Mouse (Mus musculus): ENCODE data around the gene Prkn. TPM values are rescaled to one million over a fixed set of nuclear protein-coding genes. Genes with fewer than 3 reads are reported as not detected.

The Prkn gene
- polyA plus RNA-seq, 1 experiment from 2014 or later: 0.64 TPM

DNA sequence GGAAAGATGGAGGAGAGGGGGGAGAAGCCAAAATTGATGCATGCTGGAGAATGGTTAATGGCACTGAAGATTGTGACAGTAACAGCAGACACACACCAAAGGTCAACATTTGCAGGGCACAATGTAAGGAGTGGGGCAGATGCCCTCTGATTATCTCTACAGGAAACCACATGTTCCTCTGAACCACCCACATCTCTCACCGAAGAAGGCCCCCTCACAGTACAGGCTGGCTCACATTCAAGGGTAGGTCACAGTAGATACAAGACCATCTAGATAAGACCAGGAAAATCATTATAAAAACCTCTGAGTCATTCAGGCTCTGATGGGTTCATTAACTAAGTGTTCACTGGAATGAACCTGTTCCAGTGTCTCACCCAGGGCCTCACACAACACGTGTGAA lies 1005.3 kb downstream of the Prkn start:
- H3K27ac ChIP-seq: no peak overlapping the region
- no peak for ATAC-seq
- H3K27me3 ChIP-seq (replicated peaks): no peaks in the 10 kb centered on the region
- no peak overlapping the region for H3K4me2 ChIP-seq
- H3K9me3 ChIP-seq (replicated peaks): no peaks in the 10 kb centered on the region
- peaks cover 11% of the 10 kb centered on the region; the same call in 1 of the 2 replicates for H3K4me1 ChIP-seq
- H3K4me3 ChIP-seq: no peak overlapping the region
- H3K36me3 ChIP-seq: no peaks in the 10 kb centered on the region
- WGBS (ENCODE audit: insufficient replicate concordance): 18% methylated on average over 2 of the region's 2 CpGs
- no peak overlapping the region for H3K9ac ChIP-seq

DNA sequence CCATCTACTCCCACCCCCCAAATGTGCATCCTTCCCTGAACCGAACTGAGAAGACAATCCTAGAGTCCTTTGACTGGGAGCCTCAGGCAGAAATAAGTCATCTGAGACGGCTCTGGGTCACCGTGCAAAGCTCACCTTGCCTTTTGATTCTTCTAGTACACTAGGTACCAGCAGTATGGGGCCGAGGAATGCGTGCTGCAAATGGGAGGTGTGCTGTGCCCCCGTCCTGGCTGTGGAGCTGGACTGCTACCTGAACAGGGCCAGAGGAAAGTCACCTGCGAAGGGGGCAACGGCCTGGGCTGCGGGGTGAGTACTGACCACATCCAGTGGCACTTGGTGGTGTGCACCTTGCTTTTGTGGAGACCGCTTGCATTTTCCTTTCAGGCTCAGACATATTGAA lies 1014.4 kb downstream of the Prkn start:
- Histone ChIP-seq H3K27ac (no peak overlapping the region), H3K9me3 (replicated peaks) (no peaks in the 10 kb centered on the region), H3K4me2 (no peak overlapping the region), H3K9ac (no peak overlapping the region), H3K27me3 (replicated peaks) (0 out of 2 replicates have a peak, but pooled peaks cover 7% of the 10 kb centered on the region), H3K4me1 (no peaks in the 10 kb centered on the region), H3K4me3 (no peak overlapping the region), H3K36me3 (no peaks in the 10 kb centered on the region)
- 68% methylated on average over 10 of the region's 10 CpGs for WGBS (ENCODE audit: insufficient replicate concordance)
- ATAC-seq: no peak

DNA sequence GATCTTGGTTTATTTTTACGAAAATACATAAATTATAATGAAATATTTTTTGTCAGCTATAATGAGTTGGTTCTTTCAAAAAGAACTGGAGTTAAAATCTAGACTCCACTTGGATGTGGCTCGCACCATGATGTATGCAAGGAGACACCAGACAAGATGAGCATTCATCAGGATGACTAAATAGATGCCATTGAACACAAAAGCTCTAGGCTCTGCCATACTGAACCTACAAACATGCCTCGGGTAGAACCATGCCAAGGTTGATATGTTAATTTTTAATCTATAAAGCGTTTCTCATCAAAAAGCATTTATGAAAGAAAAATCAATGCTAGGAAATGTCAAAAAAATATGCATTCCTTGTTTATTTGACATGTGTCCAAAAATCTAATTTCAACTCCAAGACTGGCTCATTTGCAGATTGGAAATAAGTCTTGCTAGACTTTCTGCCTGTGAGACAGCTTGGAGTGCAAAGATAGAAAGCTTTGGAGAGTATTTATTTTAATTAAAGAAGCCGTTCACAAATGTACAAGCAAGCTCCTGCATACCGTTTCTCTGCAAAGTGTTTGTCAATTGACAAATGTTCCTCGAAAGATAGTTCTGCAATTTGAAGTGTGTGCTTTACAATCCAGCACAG lies 1018.7 kb downstream of the Prkn start:
- Histone ChIP-seq H3K36me3 (no peaks in the 10 kb centered on the region), H3K4me3 (no peak overlapping the region), H3K27me3 (replicated peaks) (0 out of 2 replicates have a peak, but pooled peaks cover 4% of the 10 kb centered on the region), H3K9me3 (replicated peaks) (no peaks in the 10 kb centered on the region), H3K27ac (no peak overlapping the region), H3K4me2 (no peak overlapping the region), H3K9ac (no peak overlapping the region), H3K4me1 (no peaks in the 10 kb centered on the region)
- no peak for ATAC-seq
- WGBS (ENCODE audit: insufficient replicate concordance): 62% methylated on average over 7 of the region's 7 CpGs

DNA sequence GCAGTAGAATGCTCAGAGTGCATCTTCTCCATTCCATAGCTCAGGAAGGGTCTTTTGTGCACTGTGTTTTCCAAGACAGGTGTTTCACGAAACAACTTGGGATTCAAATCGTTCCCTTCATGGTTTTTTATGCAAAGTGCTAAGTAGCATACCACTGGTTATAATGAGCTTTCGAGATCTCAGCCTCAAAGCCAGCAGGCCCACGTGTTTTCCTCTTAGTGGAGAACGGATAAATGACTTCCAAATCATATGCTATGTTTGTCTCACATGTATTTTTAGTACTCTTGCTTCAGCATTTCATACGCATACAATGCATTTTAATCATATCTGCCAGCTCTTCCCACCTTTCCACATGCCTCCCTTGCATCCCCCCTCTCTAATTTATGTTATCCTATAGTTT lies 1021.0 kb downstream of the Prkn start:
- no peaks in the 10 kb centered on the region for H3K27me3 ChIP-seq (replicated peaks)
- no peaks in the 10 kb centered on the region for H3K9me3 ChIP-seq (replicated peaks)
- no peak for ATAC-seq
- no peak overlapping the region for H3K9ac ChIP-seq
- H3K4me1 ChIP-seq: no peaks in the 10 kb centered on the region
- no peaks in the 10 kb centered on the region for H3K36me3 ChIP-seq
- no peak overlapping the region for H3K4me3 ChIP-seq
- 70% methylated on average over 6 of the region's 6 CpGs for WGBS (ENCODE audit: insufficient replicate concordance)
- no peak overlapping the region for H3K4me2 ChIP-seq
- no peak overlapping the region for H3K27ac ChIP-seq

DNA sequence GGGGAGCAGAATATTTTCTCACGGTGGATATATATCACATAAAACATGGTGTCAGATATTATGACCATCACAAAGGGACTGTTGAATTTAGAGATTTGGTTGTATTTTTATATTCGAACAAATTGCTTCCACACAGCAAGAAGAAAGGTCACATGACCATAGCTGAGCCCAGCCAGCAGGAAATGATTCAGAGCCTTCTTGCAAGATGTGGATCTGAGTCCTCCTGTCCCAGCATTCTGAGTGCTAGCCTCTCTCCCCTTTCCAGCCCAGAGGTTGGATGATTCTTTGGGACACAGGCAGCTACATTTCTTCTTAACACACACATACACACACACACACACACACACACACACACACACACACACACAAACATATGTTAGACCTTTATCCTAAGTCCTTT lies 1022.2 kb downstream of the Prkn start:
- Histone ChIP-seq H3K4me2 (no peak overlapping the region), H3K4me3 (no peak overlapping the region), H3K9ac (no peak overlapping the region), H3K4me1 (no peaks in the 10 kb centered on the region), H3K9me3 (replicated peaks) (no peaks in the 10 kb centered on the region), H3K27ac (no peak overlapping the region), H3K36me3 (no peaks in the 10 kb centered on the region), H3K27me3 (replicated peaks) (no peaks in the 10 kb centered on the region)
- ATAC-seq: no peak
- 63% methylated on average over 2 of the region's 2 CpGs for WGBS (ENCODE audit: insufficient replicate concordance)

DNA sequence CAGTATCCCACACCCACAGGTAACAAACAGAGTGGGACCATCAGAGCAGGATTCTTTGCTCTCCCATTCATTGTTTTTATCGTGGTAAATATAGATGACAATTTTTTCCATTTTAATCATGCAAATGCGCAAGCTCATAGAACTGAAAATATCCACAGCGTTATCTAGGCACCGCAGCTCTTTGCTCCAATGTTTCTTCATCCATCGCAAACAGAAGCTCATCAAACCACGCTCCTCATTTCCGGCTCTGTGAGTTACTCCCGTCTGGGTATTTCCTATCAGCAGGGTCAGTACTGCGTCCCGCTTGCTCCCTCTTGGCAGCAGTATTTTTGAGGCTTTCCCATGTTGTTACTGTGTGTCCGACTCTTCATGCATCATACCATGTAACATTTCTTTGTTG lies 1022.8 kb downstream of the Prkn start:
- no peaks in the 10 kb centered on the region for H3K4me1 ChIP-seq
- no peak for ATAC-seq
- H3K4me2 ChIP-seq: no peak overlapping the region
- H3K4me3 ChIP-seq: no peak overlapping the region
- no peaks in the 10 kb centered on the region for H3K9me3 ChIP-seq (replicated peaks)
- 71% methylated on average over 11 of the region's 11 CpGs for WGBS (ENCODE audit: insufficient replicate concordance)
- H3K27me3 ChIP-seq (replicated peaks): no peaks in the 10 kb centered on the region
- no peaks in the 10 kb centered on the region for H3K36me3 ChIP-seq
- H3K27ac ChIP-seq: no peak overlapping the region
- no peak overlapping the region for H3K9ac ChIP-seq

DNA sequence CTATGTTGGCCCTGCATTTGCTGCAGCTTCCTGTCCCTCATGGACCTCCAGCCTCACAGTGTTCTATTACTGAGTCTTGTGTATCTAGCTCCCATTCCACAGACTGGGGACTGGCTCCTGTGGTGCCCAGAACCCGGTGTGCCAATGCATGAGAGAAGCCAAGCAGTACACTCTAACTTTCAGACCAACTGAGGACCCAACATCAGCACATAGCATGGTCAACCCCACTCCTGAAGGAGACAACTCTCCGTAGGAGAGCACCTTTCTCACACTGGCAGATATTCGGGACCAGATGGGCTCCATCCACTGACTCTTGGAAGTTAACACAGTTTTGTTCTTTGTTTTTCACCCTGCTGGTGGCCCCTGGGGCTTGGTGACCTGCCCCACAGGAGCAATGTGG lies 1026.0 kb downstream of the Prkn start:
- H3K9ac ChIP-seq: no peak overlapping the region
- WGBS (ENCODE audit: insufficient replicate concordance): 59% methylated on average over 3 of the region's 3 CpGs
- H3K27me3 ChIP-seq (replicated peaks): no peaks in the 10 kb centered on the region
- H3K27ac ChIP-seq: no peak overlapping the region
- H3K36me3 ChIP-seq: no peaks in the 10 kb centered on the region
- no peaks in the 10 kb centered on the region for H3K4me1 ChIP-seq
- H3K9me3 ChIP-seq (replicated peaks): no peaks in the 10 kb centered on the region
- no peak for ATAC-seq
- no peak overlapping the region for H3K4me2 ChIP-seq
- no peak overlapping the region for H3K4me3 ChIP-seq

DNA sequence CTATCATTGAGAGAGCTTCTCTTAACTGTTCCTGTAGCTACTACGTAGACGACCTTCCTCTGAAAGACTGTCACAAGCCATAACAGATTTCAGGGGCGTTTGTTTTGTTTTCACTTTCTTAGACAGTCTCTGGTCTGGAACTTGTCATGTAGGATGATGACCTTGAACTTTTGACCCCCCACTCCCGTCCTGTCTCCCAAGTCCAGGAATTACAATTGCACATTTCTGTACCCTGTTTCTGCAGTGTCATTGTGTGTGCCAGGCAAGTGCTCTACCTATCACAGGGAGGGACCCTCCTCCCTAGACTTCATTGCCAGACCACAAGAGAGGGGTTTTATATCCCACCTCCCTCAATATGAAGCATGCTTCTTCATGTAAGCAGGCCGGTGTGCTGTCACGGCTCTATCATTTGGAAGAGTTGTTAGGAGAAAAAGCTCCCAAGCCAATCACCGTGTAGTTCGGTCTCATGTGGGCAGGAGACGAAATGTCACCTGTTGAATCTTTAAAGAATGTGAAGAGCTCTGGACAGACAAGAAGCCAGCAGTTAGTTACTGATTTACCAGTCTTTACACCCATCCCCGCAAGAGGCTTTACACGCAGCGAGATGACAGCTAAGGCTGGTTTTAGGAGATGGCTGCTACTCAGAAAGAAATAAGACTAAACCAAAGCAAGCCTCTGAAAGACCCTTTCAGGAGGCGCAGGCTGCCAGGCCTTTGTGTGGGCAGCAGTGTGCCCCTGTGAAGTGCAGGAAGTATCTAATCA lies 1027.3 kb downstream of the Prkn start:
- ATAC-seq: no peak
- Histone ChIP-seq H3K4me1 (no peaks in the 10 kb centered on the region), H3K27me3 (replicated peaks) (no peaks in the 10 kb centered on the region), H3K27ac (no peak overlapping the region), H3K9me3 (replicated peaks) (no peaks in the 10 kb centered on the region), H3K4me3 (no peak overlapping the region), H3K4me2 (no peak overlapping the region), H3K36me3 (no peaks in the 10 kb centered on the region), H3K9ac (no peak overlapping the region)
- 52% methylated on average over 13 of the region's 13 CpGs for WGBS (ENCODE audit: insufficient replicate concordance)

DNA sequence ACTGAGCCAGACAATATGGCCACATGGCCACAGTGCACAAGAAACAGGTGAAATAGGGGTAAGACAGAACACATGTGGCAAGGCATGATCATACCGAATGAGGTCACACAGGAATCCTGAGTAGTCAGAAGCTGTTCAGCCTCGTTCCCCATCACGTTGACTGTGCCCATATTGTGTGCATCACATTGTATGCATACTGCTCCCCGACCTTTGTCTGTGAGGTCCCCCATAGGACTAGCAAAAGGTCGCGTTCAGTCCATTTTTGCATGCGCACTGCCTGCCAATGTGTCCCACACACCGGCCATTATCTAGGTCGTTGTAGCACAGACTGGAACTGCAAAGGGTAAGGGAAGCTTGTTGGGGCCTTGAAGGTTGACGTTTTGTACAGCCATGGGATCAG lies 1030.4 kb downstream of the Prkn start:
- ATAC-seq: no peak
- no peaks in the 10 kb centered on the region for H3K36me3 ChIP-seq
- no peak overlapping the region for H3K4me3 ChIP-seq
- no peak overlapping the region for H3K27ac ChIP-seq
- H3K9ac ChIP-seq: no peak overlapping the region
- no peak overlapping the region for H3K4me2 ChIP-seq
- H3K4me1 ChIP-seq: no peaks in the 10 kb centered on the region
- 78% methylated on average over 10 of the region's 10 CpGs for whole genome bisulfite sequencing (ENCODE audit: insufficient replicate concordance)
- H3K9me3 ChIP-seq (replicated peaks): no peaks in the 10 kb centered on the region
- H3K27me3 ChIP-seq (replicated peaks): no peaks in the 10 kb centered on the region

DNA sequence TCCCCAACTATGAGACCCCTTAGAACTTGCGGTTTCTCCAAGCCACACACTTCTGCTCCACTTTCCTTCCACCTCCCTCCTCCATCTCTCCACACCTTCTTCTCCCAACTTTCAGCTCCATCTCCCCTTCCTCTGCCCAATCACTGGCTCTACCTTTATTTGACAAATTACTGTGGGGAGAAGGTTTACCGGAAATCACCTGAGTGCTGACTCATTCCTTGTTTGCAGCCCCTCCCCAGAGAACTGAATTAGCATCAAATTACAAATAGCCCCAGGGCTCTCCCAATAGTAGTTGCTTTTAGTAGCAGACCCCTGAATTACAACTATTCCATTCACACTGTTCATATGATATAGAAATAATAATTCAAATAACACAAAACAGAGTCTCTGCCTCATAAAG lies 1036.1 kb downstream of the Prkn start:
- H3K4me3 ChIP-seq: no peak overlapping the region
- H3K4me1 ChIP-seq: no peaks in the 10 kb centered on the region
- WGBS (ENCODE audit: insufficient replicate concordance): 66% methylated on average over 2 of the region's 2 CpGs
- H3K9ac ChIP-seq: no peak overlapping the region
- H3K4me2 ChIP-seq: no peak overlapping the region
- no peaks in the 10 kb centered on the region for H3K9me3 ChIP-seq (replicated peaks)
- no peak for ATAC-seq
- H3K27me3 ChIP-seq (replicated peaks): no peaks in the 10 kb centered on the region
- no peaks in the 10 kb centered on the region for H3K36me3 ChIP-seq
- H3K27ac ChIP-seq: no peak overlapping the region

DNA sequence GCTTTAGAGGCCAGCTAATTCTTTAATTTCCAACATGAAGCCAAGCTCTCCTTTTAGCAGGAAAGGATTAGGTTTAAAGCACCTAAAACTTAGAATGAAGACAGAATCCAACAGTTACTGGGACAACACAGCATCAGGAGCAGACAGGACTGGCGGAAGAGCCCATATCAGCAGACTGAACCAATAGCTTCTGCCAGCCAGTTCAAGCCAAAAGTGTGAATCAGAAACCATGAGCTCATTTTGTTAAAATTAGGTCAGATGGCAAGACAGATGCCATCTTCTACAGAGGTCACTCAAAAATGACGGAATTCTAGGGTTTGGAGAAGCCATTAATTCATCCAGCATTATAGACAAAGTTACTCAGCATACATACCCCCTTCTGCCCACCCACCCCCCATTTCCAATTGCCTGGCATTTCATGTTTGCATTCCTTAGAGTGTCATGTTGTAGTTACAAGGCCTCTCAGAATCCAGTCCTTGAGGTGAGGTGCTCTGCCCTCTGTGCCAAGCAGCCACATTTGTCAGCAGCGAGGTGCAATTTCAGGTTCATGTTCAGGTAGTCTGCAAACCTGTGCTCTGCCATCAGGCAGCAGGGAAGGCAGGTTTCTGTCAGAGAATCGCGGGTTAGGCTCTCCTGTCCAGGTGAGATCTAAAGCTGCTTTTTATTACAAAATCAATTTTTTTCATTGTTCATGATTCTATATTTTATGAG lies 1041.1 kb downstream of the Prkn start:
- H3K36me3 ChIP-seq: no peaks in the 10 kb centered on the region
- H3K9ac ChIP-seq: no peak overlapping the region
- whole genome bisulfite sequencing (ENCODE audit: insufficient replicate concordance): 60% methylated on average over 5 of the region's 5 CpGs
- no peaks in the 10 kb centered on the region for H3K4me1 ChIP-seq
- no peaks in the 10 kb centered on the region for H3K27me3 ChIP-seq (replicated peaks)
- H3K4me2 ChIP-seq: no peak overlapping the region
- no peaks in the 10 kb centered on the region for H3K9me3 ChIP-seq (replicated peaks)
- H3K27ac ChIP-seq: no peak overlapping the region
- H3K4me3 ChIP-seq: no peak overlapping the region
- no peak for ATAC-seq

DNA sequence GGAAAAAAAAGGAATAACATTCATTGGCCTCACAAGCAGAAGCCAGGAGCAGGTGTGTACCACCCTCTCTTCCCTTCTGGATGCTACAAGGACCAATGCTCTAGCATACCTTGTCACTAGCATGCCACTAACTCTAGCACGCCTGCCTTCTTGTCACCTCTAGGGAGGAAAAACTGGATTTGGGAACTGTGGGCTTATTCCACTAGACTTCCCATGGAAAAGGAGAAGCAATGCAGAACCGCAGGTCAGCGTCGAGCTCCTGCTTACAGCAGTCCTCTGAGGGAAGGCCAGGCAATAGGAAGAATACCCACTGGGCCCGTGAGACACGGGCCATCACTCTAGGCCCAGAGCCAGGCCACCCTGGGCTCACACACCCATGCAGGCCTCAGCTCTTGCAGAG lies 1045.4 kb downstream of the Prkn start:
- no peaks in the 10 kb centered on the region for H3K27me3 ChIP-seq (replicated peaks)
- H3K36me3 ChIP-seq: no peaks in the 10 kb centered on the region
- H3K4me3 ChIP-seq: no peak overlapping the region
- H3K27ac ChIP-seq: no peak overlapping the region
- H3K9me3 ChIP-seq (replicated peaks): no peaks in the 10 kb centered on the region
- 74% methylated on average over 6 of the region's 6 CpGs for WGBS (ENCODE audit: insufficient replicate concordance)
- H3K4me2 ChIP-seq: no peak overlapping the region
- H3K9ac ChIP-seq: no peak overlapping the region
- no peak for ATAC-seq
- no peaks in the 10 kb centered on the region for H3K4me1 ChIP-seq

Measured in liver, embryonic 12.5 days (tissue).